Mouse (Mus musculus): ENCODE results near the gene Ppp3cb. TPM values are rescaled to one million over a fixed set of nuclear protein-coding genes. Genes with fewer than 3 reads are reported as not detected.

Ppp3cb gene
- polyA plus RNA-seq (2012; rRNA removed), result 6.5 and 8.3 TPM in 2 replicates

DNA sequence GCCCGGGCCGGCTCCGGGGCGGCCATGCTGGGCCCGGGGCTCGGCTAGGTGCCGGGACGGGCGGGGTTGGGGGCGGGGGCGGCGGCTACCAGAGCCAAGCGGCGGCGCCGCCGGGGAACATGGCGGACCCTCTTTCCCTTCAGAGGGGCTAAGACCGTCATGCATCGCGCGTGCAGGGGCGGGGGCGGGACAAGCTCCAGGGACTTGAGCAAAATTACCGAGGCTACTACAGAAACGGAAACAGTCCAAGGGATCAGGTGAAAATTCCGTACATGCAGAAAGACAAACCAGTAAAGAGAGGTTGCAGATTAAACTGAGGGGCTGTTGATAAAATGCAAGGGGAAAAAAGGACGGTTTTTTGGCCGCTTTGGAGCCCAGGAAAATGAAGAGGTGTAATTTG, at the start of gene Ppp3cb:
Gene Ppp3cb (minus strand): TSS at position 159 of the 400 bp plus-strand sequence.

DNA sequence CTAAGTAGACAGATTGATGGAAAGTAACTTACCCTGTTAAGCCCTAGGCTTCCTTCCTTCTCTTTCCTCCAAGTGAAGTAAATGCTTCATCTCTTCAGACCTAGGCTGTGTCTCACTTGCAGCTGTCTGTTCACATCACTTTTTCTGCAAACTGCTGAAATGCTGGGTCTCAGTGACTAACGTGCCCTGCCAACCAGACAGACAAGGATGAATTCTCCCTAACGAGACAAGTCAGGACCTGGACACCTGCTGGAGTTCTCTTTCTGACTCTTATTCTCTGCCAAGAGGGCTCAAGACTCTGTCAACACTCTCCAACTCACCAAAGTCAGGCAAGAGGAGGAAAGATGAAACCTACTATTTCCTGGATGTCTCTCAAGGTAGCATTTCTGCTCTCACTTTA, 49.8 kb downstream of the Ppp3cb start, which contains the start of gene Mss51:
Gene Mss51 (minus strand): TSS at position 299 of the 400 bp plus-strand sequence.

DNA sequence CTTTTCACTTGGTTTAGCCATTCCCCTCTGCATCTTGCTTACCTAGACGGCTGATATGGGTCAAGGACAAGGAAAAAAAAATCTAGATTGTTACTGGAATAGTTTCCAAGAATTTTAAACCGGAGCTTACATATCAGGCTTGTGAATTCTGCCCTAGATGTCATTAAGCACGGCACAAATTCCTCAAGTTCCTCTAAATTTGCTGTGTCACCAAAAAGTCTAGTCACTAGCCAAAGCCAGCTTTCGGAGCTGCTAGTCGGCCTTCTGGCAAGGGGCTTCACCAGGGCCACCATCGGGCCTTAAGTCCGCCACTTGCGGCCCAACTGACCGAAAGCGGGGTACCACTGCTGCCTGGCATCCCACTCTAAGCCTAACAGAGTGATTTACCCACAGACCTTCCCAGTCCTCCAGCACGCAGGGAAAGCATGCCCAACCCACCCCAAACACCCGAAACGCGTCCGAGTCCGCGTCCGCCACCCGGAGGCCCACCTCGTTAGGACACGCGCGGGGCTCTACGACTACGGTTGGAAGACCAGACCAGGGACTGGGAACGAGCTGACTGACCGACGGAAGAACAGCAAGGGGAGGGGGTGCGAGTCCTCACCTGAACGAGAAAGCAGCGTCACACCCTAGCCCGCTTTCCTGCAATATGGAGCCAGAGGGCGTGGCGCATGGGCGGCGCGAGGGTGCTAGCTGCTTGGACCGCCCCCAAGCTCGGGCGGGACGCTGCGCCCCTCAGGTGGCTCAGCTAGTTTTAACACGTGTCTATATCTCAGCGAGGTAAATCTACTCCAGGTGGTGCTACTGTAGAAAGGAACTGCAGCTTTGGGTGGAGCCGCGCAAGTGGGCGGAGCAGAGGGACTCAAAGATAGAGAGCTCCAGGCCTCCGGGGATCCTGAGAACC, 66.8 kb downstream of the Ppp3cb start, which contains the start of gene Anxa7:
Gene Anxa7 (minus strand): TSS at position 843 of the 904 bp plus-strand sequence.

DNA sequence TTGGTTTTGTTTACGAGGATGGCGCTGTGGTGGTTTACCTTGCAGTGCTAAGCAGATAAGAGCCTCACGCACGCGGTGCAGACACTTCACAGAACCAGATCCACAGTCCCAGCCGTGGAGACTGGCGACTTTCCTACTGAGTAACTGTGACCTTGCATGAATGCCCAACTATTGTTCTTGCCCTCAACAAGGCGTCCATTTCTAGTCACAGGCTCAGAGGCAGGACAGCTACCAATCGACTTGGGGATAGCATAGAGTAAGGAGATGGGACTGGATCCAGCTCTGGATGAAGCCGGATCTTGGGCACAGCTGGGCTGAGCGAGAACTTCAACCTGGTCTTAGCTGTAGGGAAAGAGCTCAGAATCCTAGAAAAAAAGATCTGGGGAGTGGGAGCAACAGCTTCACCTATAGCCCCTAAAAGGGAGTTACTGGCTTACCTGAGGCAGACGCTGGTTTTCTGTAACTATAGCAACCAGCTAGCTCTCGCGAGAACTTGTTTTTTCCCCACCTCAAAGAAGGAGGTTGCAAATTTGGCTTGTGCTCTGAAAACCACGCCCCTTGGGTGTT, 94.5 kb downstream of the Ppp3cb start, which contains the start of gene Cfap70:
Gene Cfap70 (minus strand): TSS at position 462 of the 567 bp plus-strand sequence.

Other genes starting within 250 kb of the Ppp3cb start
- gene Ecd, start 198.5 kb downstream of the Ppp3cb start, polyA plus RNA-seq (2012; rRNA removed), result 18.9 and 21.6 TPM in 2 replicates
- 21.4 and 32.7 TPM in 2 replicates for gene Fam149b, start 198.4 kb downstream of the Ppp3cb start, polyA plus RNA-seq (2012; rRNA removed)
- 53.5 and 58.6 TPM in 2 replicates for gene Dnajc9, start 157.7 kb downstream of the Ppp3cb start, polyA plus RNA-seq (2012; rRNA removed)
- gene Mrps16, start 152.9 kb downstream of the Ppp3cb start, polyA plus RNA-seq (2012; rRNA removed), result 34.9 and 47.4 TPM in 2 replicates
- 1.2 TPM in 2 replicates for gene Cfap70, start 94.3 kb downstream of the Ppp3cb start, polyA plus RNA-seq (2012; rRNA removed)
- 89.2 and 116 TPM in 2 replicates for gene Anxa7, start 66.4 kb downstream of the Ppp3cb start, polyA plus RNA-seq (2012; rRNA removed)
- 0.30 and 0.32 TPM in 2 replicates for gene Mss51, start 49.7 kb downstream of the Ppp3cb start, polyA plus RNA-seq (2012; rRNA removed)
- 9.4 and 13.0 TPM in 2 replicates for gene Usp54, start 94.5 kb upstream of the Ppp3cb start, polyA plus RNA-seq (2012; rRNA removed)
- 0.14 TPM in 1 of 2 replicates, not detected in the other for gene Myoz1, start 110.0 kb upstream of the Ppp3cb start, polyA plus RNA-seq (2012; rRNA removed)
- 0.15 and 0.26 TPM in 2 replicates for gene Synpo2l, start 121.8 kb upstream of the Ppp3cb start, polyA plus RNA-seq (2012; rRNA removed)
- 273 and 281 TPM in 2 replicates for gene Sec24c, start 127.7 kb upstream of the Ppp3cb start, polyA plus RNA-seq (2012; rRNA removed)
- 53.0 and 81.9 TPM in 2 replicates for gene Fut11, start 148.4 kb upstream of the Ppp3cb start, polyA plus RNA-seq (2012; rRNA removed)
- gene Chchd1, start 156.4 kb upstream of the Ppp3cb start, polyA plus RNA-seq (2012; rRNA removed), result 24.3 and 35.0 TPM in 2 replicates
- gene Zswim8, start 161.0 kb upstream of the Ppp3cb start, polyA plus RNA-seq (2012; rRNA removed), result 313 and 413 TPM in 2 replicates
- gene Ndst2, start 188.0 kb upstream of the Ppp3cb start, polyA plus RNA-seq (2012; rRNA removed), result 57.2 and 65.6 TPM in 2 replicates
- 99.6 and 105 TPM in 2 replicates for gene Camk2g, start 247.5 kb upstream of the Ppp3cb start, polyA plus RNA-seq (2012; rRNA removed)

Data from ovary, adult 2 months (tissue).